Mouse (Mus musculus) megakaryocyte, embryonic 14.5 days (primary cell): Measurements from ENCODE around the gene Wipf1.
"Not testable (repeated sequence)": the region's sequence is repeated elsewhere in the genome, so short reads cannot be mapped to it uniquely, and the experiment has no call there.

Experiments
- FLI1 ChIP-seq: IDR thresholded peaks from 2 replicates; pipeline ENCODE4 v1.6.1; 2012; ENCODE audit warnings: low read length, inconsistent platforms, mixed read lengths
- GATA1 ChIP-seq: IDR thresholded peaks from 3 replicates; pipeline ENCODE4 v1.6.1; 2012; ENCODE audit warnings: mixed read lengths, low read length, inconsistent platforms, borderline replicate concordance

DNA sequence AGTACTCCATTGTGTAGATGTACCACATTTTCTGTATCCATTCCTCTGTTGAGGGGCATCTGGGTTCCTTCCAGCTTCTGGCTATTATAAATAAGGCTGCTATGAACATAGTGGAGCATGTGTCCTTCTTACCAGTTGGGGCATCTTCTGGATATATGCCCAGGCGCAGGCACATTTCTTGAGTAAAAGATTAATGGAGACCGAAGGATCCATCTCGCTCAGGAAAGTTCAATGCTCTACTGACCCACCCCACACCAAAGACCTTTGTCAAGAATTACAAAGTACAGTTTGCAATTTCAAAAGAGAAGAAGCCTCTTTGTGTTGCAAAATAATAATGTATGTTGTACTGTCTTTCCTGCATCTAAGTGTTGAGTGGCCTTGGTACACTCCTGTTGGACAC, 27.5 kb upstream of the Wipf1 start:
- TF ChIP-seq GATA1, FLI1: not testable (repeated sequence)
